Mouse (Mus musculus): ENCODE measurements around the gene Eps8l2. TPM values are rescaled to one million over a fixed set of nuclear protein-coding genes. Genes with fewer than 3 reads are reported as not detected.
A peak's percentile ranks its signal among the peaks of the same experiment; 100 is the strongest.

Gene Eps8l2
- polyA plus RNA-seq, 1 experiment, result 25.4 TPM

DNA sequence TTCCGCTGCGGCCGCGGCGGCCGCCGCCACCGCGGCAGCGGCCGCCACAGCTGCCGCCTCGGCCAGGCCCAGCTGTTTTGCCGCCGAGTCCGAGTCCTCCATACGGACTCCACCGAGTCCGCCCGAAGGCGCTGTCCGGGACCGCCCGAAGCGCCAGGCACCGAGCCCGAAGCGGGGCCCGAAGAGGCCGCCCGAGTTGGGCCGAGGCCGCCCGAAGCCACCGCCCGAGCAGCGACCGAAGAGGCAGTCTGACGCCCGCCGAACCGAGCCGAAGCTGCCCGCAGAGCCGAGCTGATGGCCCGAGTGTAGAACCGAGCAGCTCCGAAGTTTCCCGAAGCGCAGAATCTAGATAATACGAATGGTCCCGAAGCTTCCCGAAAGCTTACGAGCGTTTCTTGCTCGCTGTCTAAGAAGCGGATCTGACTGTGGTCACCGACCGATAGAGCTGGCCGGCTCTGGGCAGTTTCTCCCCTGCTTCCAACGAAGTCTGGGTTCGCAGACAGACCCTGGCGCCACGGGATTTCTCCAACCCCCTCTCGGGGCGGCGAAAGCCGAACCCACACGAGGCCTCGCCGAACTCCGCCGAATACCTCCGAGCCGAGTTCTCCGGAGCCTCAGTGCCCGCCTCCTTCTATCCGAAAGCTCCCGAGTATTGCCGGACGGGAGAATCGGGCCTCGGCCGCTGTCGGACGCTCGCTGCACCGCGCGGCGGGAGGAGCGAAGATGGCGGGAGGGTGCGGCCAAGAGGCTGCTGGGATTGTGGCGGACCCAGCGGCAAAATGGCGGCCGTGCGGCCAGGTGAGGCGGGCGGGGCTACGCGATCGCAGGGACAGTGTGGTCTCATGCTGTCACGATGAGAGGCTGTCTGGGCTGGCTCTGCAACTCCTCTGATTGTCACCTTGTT is 11.0 kb upstream of the Eps8l2 start, which contains the start of the genes Deaf1 and Tmem80:
Deaf1 (minus strand) TSS at position 222 of the 904 bp plus-strand sequence.
Tmem80 (plus strand) TSS at position 271 of the 904 bp plus-strand sequence.
- Histone ChIP-seq H3K27ac (ENCODE audit: control insufficient read depth, insufficient read depth, low read length) (peak within 1 kb of the TSS; percentile 61), H3K27me3 (ENCODE audit: control insufficient read depth, insufficient read depth, low read length) (no peaks in the 10 kb centered on the region), H3K36me3 (ENCODE audit: control insufficient read depth, insufficient read depth, low read length) (peaks cover 6% of the 10 kb centered on the region), H3K4me1 (replicated peaks; ENCODE audit: control insufficient read depth, insufficient read depth, low read length) (peaks cover 12% of the 10 kb centered on the region), H3K4me3 (ENCODE audit: control insufficient read depth, insufficient read depth, low read length) (peak within 1 kb of the TSS; percentile 62)
- TF ChIP-seq CTCF (IDR thresholded peaks at IDR 0.05; ENCODE audit: borderline replicate concordance, control insufficient read depth, extremely low read depth, insufficient read depth, low read length, poor library complexity) (no peak; the same call in 1 of the 2 replicates), POLR2A (IDR thresholded peaks at IDR 0.05; ENCODE audit: control insufficient read depth, extremely low read depth, insufficient read depth, low read length, poor library complexity) (peak; percentile 87)
- under 1% methylated on average over 105 of the region's 105 CpGs for WGBS
- DNase-seq, result peak; percentile 99

DNA sequence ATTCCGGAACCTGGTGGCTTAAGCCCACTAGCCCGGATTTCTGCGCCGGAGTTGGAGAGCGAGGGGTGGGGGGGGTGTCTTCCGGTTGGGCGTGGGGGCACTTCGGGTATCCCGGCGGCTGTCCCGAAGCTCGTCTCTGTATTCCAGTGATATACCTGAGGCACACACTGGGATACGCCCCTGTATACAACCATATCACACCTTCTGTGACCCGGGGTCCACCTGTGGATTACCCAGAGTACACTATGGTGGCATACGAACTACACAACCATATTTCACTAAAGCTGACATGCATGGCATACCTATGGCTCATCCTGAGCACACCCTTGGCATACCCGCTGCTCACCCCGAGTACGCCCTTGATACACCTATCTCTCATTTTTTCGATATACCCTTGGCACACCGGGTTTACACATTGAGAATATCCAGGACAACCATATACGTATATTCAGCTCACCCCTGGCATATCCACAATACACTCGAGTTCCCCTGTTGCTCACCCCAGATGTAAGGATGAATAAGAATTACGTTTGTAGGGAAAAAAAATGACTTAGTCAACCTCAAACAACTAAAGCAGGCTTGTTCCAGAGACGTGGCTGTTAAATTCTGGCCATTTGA is 10.2 kb upstream of the Eps8l2 start:
- WGBS, result 17% methylated on average over 24 of the region's 24 CpGs
- Histone ChIP-seq H3K27me3 (ENCODE audit: control insufficient read depth, insufficient read depth, low read length) (no peaks in the 10 kb centered on the region), H3K27ac (ENCODE audit: control insufficient read depth, insufficient read depth, low read length) (peak overlapping the region; percentile 28; the same call in 1 of the 2 replicates), H3K36me3 (ENCODE audit: control insufficient read depth, insufficient read depth, low read length) (peaks cover 7% of the 10 kb centered on the region), H3K4me3 (ENCODE audit: control insufficient read depth, insufficient read depth, low read length) (peak overlapping the region; percentile 62), H3K4me1 (replicated peaks; ENCODE audit: control insufficient read depth, insufficient read depth, low read length) (peaks cover 12% of the 10 kb centered on the region)
- TF ChIP-seq CTCF (IDR thresholded peaks at IDR 0.05; ENCODE audit: borderline replicate concordance, control insufficient read depth, extremely low read depth, insufficient read depth, low read length, poor library complexity), result no peak
- no peak for TF ChIP-seq POLR2A (IDR thresholded peaks at IDR 0.05; ENCODE audit: control insufficient read depth, extremely low read depth, insufficient read depth, low read length, poor library complexity)
- no peak for DNase-seq

DNA sequence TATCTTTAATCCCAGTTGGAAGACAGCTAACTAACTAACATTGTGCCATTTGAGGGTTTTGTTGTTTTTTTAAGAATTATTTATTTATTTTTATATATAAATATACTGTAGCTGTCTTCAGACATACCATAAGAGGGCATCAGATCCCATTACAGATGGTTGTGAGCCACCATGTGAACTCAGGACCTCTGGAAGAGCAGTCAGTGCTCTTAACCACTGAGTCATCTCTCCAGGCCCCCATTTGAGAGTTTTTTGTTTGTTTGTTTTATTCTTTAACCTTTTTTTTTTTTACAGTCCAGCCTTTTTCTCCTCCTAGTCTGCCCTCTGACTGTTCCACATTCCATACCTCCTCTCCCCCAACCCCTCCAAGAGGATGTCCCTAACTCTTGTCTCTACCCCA is 8.0 kb upstream of the Eps8l2 start:
- peaks cover 7% of the 10 kb centered on the region for H3K36me3 ChIP-seq (ENCODE audit: control insufficient read depth, insufficient read depth, low read length)
- H3K4me3 ChIP-seq (ENCODE audit: control insufficient read depth, insufficient read depth, low read length), result no peak overlapping the region
- DNase-seq, result no peak
- H3K4me1 ChIP-seq (replicated peaks; ENCODE audit: control insufficient read depth, insufficient read depth, low read length), result peaks cover 12% of the 10 kb centered on the region
- TF ChIP-seq CTCF (IDR thresholded peaks at IDR 0.05; ENCODE audit: borderline replicate concordance, control insufficient read depth, extremely low read depth, insufficient read depth, low read length, poor library complexity), result no peak
- TF ChIP-seq POLR2A (IDR thresholded peaks at IDR 0.05; ENCODE audit: control insufficient read depth, extremely low read depth, insufficient read depth, low read length, poor library complexity), result no peak
- no peaks in the 10 kb centered on the region for H3K27me3 ChIP-seq (ENCODE audit: control insufficient read depth, insufficient read depth, low read length)
- no peak overlapping the region for H3K27ac ChIP-seq (ENCODE audit: control insufficient read depth, insufficient read depth, low read length)

DNA sequence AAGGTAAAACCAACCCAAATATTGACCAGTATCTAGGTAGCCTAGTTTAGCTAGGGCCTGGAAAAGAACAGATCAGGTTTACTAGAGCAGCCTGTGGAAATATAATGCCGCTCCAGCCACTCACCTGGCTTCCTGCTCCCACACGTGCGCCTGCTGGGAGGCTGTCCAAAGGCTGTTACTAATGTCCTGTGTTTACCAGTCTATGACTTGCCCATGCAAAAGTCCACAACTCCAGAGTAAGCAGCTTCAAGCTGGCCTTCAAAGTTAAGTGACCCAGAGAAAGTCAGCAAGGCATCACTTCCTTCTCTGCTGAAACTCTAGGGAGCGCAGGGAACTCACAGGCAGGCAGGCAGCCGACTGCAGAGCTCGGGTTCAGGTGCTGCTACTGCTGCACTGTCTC is 6.7 kb upstream of the Eps8l2 start:
- Histone ChIP-seq H3K27ac (ENCODE audit: control insufficient read depth, insufficient read depth, low read length) (no peak overlapping the region), H3K27me3 (ENCODE audit: control insufficient read depth, insufficient read depth, low read length) (no peaks in the 10 kb centered on the region), H3K4me3 (ENCODE audit: control insufficient read depth, insufficient read depth, low read length) (no peak overlapping the region), H3K36me3 (ENCODE audit: control insufficient read depth, insufficient read depth, low read length) (peaks cover 7% of the 10 kb centered on the region), H3K4me1 (replicated peaks; ENCODE audit: control insufficient read depth, insufficient read depth, low read length) (peaks cover 1% of the 10 kb centered on the region)
- no peak for DNase-seq
- WGBS, result 92% methylated on average over 6 of the region's 6 CpGs
- TF ChIP-seq POLR2A (IDR thresholded peaks at IDR 0.05; ENCODE audit: control insufficient read depth, extremely low read depth, insufficient read depth, low read length, poor library complexity), result no peak
- no peak for TF ChIP-seq CTCF (IDR thresholded peaks at IDR 0.05; ENCODE audit: borderline replicate concordance, control insufficient read depth, extremely low read depth, insufficient read depth, low read length, poor library complexity)

DNA sequence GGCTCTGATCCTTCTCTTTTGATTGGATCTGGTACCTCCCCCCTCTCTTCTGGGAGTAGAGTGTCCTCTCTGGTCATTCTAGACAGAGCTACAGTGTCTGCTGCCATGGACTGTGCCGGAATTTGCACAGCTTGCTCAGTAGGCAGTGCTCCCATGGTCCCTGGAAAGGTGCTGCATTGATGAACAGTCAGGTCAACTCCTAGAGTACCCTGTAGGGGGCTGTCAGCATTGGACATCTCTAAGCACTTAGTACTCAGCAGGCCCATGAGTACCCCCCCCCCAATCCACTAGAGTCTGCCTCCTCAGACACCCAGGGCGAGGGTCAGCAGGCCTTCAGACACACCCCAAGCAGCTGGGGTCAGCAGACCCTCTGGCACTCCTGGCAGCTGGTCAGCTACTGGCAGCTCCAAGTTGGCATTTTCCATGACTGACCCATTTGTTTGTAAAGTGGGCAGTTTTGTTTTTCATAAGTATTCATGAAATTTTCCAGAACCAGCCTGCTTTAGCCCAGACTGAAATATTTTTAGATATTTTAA is 3.6 kb upstream of the Eps8l2 start:
- TF ChIP-seq CTCF (IDR thresholded peaks at IDR 0.05; ENCODE audit: borderline replicate concordance, control insufficient read depth, extremely low read depth, insufficient read depth, low read length, poor library complexity) (no peak), POLR2A (IDR thresholded peaks at IDR 0.05; ENCODE audit: control insufficient read depth, extremely low read depth, insufficient read depth, low read length, poor library complexity) (no peak)
- peaks cover 7% of the 10 kb centered on the region for H3K36me3 ChIP-seq (ENCODE audit: control insufficient read depth, insufficient read depth, low read length)
- no peak overlapping the region for H3K27ac ChIP-seq (ENCODE audit: control insufficient read depth, insufficient read depth, low read length)
- H3K4me1 ChIP-seq (replicated peaks; ENCODE audit: control insufficient read depth, insufficient read depth, low read length), result peaks cover 16% of the 10 kb centered on the region
- WGBS, result 96% methylated on average over 2 of the region's 2 CpGs
- no peaks in the 10 kb centered on the region for H3K27me3 ChIP-seq (ENCODE audit: control insufficient read depth, insufficient read depth, low read length)
- H3K4me3 ChIP-seq (ENCODE audit: control insufficient read depth, insufficient read depth, low read length), result no peak overlapping the region
- no peak for DNase-seq

DNA sequence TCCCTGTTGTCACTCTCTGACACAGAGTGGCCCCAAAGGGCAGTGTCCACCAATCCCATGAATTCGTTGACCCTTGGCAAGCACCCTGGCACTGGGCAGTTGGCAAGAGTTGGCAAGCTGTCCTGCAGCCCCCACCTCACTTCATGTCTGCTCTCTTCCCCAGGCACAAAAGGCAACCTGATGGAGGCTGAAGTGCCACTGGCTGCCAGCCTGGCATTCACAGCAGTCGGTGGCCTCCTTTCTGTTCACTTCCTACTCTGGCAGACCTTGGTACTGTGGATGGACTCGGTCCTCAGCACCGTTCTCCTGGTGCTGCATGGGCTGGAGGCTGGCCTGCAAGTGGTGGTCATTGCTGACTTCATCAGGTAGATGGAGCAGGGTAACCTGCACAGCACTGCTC is 3.0 kb upstream of the Eps8l2 start:
- WGBS, result 96% methylated on average over 4 of the region's 4 CpGs
- Histone ChIP-seq H3K27ac (ENCODE audit: control insufficient read depth, insufficient read depth, low read length) (no peak overlapping the region), H3K36me3 (ENCODE audit: control insufficient read depth, insufficient read depth, low read length) (peaks cover 7% of the 10 kb centered on the region), H3K4me1 (replicated peaks; ENCODE audit: control insufficient read depth, insufficient read depth, low read length) (peaks cover 16% of the 10 kb centered on the region), H3K27me3 (ENCODE audit: control insufficient read depth, insufficient read depth, low read length) (no peaks in the 10 kb centered on the region), H3K4me3 (ENCODE audit: control insufficient read depth, insufficient read depth, low read length) (no peak overlapping the region)
- TF ChIP-seq POLR2A (IDR thresholded peaks at IDR 0.05; ENCODE audit: control insufficient read depth, extremely low read depth, insufficient read depth, low read length, poor library complexity) (no peak), CTCF (IDR thresholded peaks at IDR 0.05; ENCODE audit: borderline replicate concordance, control insufficient read depth, extremely low read depth, insufficient read depth, low read length, poor library complexity) (no peak)
- DNase-seq, result no peak
